Mouse (Mus musculus) right cerebral cortex, postnatal 36 days (tissue): ENCODE data around the gene Dock4.

Experiments used
- DNase-seq, 2 experiments: peaks; one replicate each; pipeline ENCODE4 v3.0.0; 2022; ENCODE audit warnings: low spot score in 2 of 2, mixed read lengths in 1 of 2

Gene Dock4

DNA sequence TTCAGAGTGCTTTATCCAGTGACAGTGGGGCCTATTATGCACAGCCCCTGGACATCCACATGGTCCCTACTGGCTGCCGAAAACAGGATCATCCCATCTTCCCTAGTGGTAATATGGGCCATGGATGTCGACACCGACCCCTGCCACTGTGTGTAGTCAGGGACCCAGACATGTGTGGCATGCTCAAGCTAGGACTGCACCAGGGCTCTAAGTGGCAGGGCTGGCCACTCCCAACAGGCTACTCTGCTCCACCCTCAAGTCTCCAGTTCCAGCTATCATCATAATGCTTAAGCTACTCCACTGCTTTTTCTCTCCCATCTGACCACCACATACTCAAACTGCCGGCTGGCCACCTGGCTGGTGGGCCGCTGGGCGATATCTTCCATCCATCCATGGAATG is 439.6 kb downstream of the Dock4 start:
- no peak for DNase-seq

- no peak for DNase-seq
Measured at GRCm38 (mm10) chr12:40887496-40887895, 441.7 kb downstream of the Dock4 start.

DNA sequence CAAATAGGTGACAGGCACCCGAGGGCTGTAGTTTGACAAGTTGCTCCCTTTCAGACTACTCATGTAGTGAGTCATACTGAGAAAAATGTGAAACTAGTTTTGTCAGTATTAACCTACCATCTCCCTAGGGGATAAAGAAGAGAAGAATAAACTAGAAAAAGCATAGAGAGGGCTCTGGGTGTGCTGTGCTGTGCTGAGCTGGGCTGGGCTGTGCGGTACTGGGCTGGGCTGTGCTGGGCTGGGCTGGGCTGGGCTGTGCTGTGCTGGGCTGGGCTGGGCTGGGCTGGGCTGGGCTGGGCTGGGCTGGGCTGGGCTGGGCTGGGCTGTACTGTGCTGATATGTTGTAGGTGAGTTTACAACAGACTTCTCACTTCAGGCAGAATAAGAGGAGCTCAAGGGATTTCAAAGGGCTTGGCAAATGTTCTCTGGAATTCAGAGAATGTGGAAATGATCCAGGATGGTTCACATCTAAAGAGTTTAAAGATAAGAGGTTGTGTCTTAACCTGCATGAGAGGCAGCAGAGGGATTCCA is 442.6 kb downstream of the Dock4 start:
- no peak for DNase-seq

GRCm38 (mm10) chr12:40888829-40889228 is 443.1 kb downstream of the Dock4 start:
- no peak for DNase-seq

DNA sequence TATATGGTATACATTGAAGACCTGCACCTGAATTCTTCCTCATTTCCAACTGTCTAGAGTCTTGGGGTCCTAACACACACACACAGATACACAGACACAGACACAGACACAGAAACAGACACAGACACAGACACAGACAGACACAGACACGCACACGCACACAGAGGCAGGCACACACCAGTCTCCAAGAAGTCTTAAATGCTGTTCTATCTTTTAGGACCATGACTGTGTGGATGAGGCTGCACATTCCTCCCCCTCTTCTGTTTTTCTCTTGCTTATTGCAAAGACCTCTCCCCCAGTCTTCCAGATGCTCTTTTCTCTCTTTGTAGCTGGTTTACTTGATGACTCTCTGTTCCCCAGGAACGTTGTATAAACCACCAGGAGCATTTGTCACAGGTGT is 443.8 kb downstream of the Dock4 start:
- no peak for DNase-seq

DNA sequence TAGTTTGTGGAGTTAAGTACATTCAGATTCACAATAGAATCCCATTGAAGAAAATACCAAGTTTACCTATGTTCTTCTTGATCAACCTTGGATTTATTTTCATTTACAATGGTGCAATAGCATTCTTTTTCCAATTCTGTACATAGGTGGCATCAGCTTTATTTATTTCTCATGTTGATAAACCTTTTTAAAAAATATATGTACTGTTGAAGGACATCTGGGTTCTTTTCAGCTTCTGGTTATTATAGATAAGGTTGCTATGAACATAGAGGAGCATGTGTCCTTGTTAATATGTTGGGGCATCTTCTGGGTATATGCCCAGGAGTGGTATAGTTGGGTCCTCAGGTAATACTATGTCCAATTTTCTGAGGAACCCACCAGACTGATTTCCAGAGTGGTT is 445.4 kb downstream of the Dock4 start:
- no peak for DNase-seq

GRCm38 (mm10) chr12:40893741-40894140 is 448.0 kb downstream of the Dock4 start:
- no peak for DNase-seq

GRCm38 (mm10) chr12:40894695-40895094 is 448.9 kb downstream of the Dock4 start:
- no peak for DNase-seq
